8 mouse cellular contexts compared by ENCODE assay signal in genomic region chr15:96524239-96524738, GRCm38 (mm10).
A peak's percentile ranks its signal among the peaks of the same experiment; 100 is the strongest.
DNase-seq lines count a peak whose midpoint lies in the region; ATAC-seq and TF ChIP-seq lines count a peak whose summit lies in the region.

No protein-coding gene starts in this region.

- 30% methylated on average over 9 of the region's 9 CpGs for WGBS in forebrain, embryonic 12.5 days
- 26% methylated on average over 9 of the region's 9 CpGs for WGBS in hindbrain, postnatal 0 days

- H3K4me3 ChIP-seq in forebrain, embryonic 12.5 days (replicated peaks) = no peak overlapping the region
- no peak overlapping the region for H3K4me3 ChIP-seq in hindbrain, postnatal 0 days (ENCODE audit: low read length)

- no peaks in the 10 kb centered on the region for H3K27me3 ChIP-seq in forebrain, embryonic 12.5 days
- H3K27me3 ChIP-seq in hindbrain, postnatal 0 days (ENCODE audit: insufficient read depth, low read length) = no peaks in the 10 kb centered on the region

- peaks cover 10% of the 10 kb centered on the region for H3K4me1 ChIP-seq in forebrain, embryonic 12.5 days
- H3K4me1 ChIP-seq in hindbrain, postnatal 0 days (ENCODE audit: insufficient read depth, low read length) = no peaks in the 10 kb centered on the region

- no peak overlapping the region for H3K9ac ChIP-seq in forebrain, embryonic 12.5 days
- no peak overlapping the region for H3K9ac ChIP-seq in hindbrain, postnatal 0 days (replicated peaks; ENCODE audit: low read length)

- no peaks in the 10 kb centered on the region for H3K36me3 ChIP-seq in forebrain, embryonic 12.5 days (replicated peaks)
- H3K36me3 ChIP-seq in hindbrain, postnatal 0 days (ENCODE audit: insufficient read depth, low read length) = no peaks in the 10 kb centered on the region

- peak; percentile 53; the same call in 1 of the 2 replicates for ATAC-seq in forebrain, embryonic 12.5 days (ENCODE audit: low FRiP score)
- ATAC-seq in hindbrain, postnatal 0 days = no peak
- ATAC-seq in megakaryocyte progenitor cell, adult 5-6 weeks (replicated peaks; ENCODE audit: poor library complexity) = no peak

- no peak overlapping the region for H3K4me2 ChIP-seq in forebrain, embryonic 12.5 days
- H3K4me2 ChIP-seq in hindbrain, postnatal 0 days (ENCODE audit: low read depth, low read length) = no peak overlapping the region

- no peaks in the 10 kb centered on the region for H3K9me3 ChIP-seq in forebrain, embryonic 12.5 days
- H3K9me3 ChIP-seq in hindbrain, postnatal 0 days (ENCODE audit: low read length) = no peaks in the 10 kb centered on the region

- TF ChIP-seq CTCF in hindbrain, postnatal 0 days (IDR thresholded peaks at IDR 0.05; ENCODE audit: low read depth) = no peak

- peak; percentile 14 to 22 for DNase-seq in layer of hippocampus, adult 8-10 months (ENCODE audit: low spot score in 2 of 2)
- DNase-seq in layer of hippocampus, postnatal 10 days (ENCODE audit: low spot score in 2 of 2) = no peak
- DNase-seq in hindbrain, postnatal 0 days (ENCODE audit: low spot score) = peak; percentile 9
- peak; percentile 46 for DNase-seq in retina, postnatal 1 day
- no peak for DNase-seq in adrenal gland, adult 8-10 months
- no peak for DNase-seq in urinary bladder, adult 2 months (ENCODE audit: low spot score)

- no peak overlapping the region for H3K27ac ChIP-seq in forebrain, embryonic 12.5 days
- no peak overlapping the region for H3K27ac ChIP-seq in hindbrain, postnatal 0 days

Comparison
In these comparisons a context has a peak if more than half of its experiments do, and no peak if none do; other contexts are left out.
1. DNase-seq: peak in layer of hippocampus, adult 8-10 months (2 of 2), hindbrain, postnatal 0 days (single experiment) and retina, postnatal 1 day (single experiment); none in layer of hippocampus, postnatal 10 days (0 of 2), adrenal gland, adult 8-10 months (single experiment) and urinary bladder, adult 2 months (single experiment).